Mouse (Mus musculus): ENCODE results near the gene Nhsl1. TPM values are rescaled to one million over a fixed set of nuclear protein-coding genes. Genes with fewer than 3 reads are reported as not detected.

The Nhsl1 gene
- polyA plus RNA-seq, 1 experiment from 2014 or later: 16.9 TPM

GRCm38 (mm10) chr10:18483658-18484057, 164.9 kb downstream of the Nhsl1 start:
- no peaks in the 10 kb centered on the region for H3K27me3 ChIP-seq (ENCODE audit: control insufficient read depth, insufficient read depth, low read length)
- WGBS: 81% methylated on average over 3 of the region's 3 CpGs
- H3K27ac ChIP-seq (replicated peaks; ENCODE audit: low read depth, low read length): no peak overlapping the region
- no peaks in the 10 kb centered on the region for H3K36me3 ChIP-seq (ENCODE audit: control insufficient read depth, insufficient read depth, low read length)
- no peak overlapping the region for H3K4me2 ChIP-seq (ENCODE audit: low read length)
- no peak for ATAC-seq (ENCODE audit: low FRiP score, low TSS enrichment)
- H3K4me1 ChIP-seq (ENCODE audit: control insufficient read depth, insufficient read depth, low read length): no peaks in the 10 kb centered on the region
- H3K9ac ChIP-seq (replicated peaks; ENCODE audit: low read length): no peak overlapping the region
- no peaks in the 10 kb centered on the region for H3K9me3 ChIP-seq (ENCODE audit: control insufficient read depth, low read length)
- no peak overlapping the region for H3K4me3 ChIP-seq (replicated peaks; ENCODE audit: low read depth, low read length)
- DNase-seq: no peak

GRCm38 (mm10) chr10:18484731-18485130, 165.9 kb downstream of the Nhsl1 start:
- no peak overlapping the region for H3K9ac ChIP-seq (replicated peaks; ENCODE audit: low read length)
- H3K9me3 ChIP-seq (ENCODE audit: control insufficient read depth, low read length): no peaks in the 10 kb centered on the region
- DNase-seq: no peak
- no peaks in the 10 kb centered on the region for H3K4me1 ChIP-seq (ENCODE audit: control insufficient read depth, insufficient read depth, low read length)
- H3K4me3 ChIP-seq (replicated peaks; ENCODE audit: low read depth, low read length): no peak overlapping the region
- no peak overlapping the region for H3K4me2 ChIP-seq (ENCODE audit: low read length)
- no peak for ATAC-seq (ENCODE audit: low FRiP score, low TSS enrichment)
- no peak overlapping the region for H3K27ac ChIP-seq (replicated peaks; ENCODE audit: low read depth, low read length)
- no peaks in the 10 kb centered on the region for H3K36me3 ChIP-seq (ENCODE audit: control insufficient read depth, insufficient read depth, low read length)
- no peaks in the 10 kb centered on the region for H3K27me3 ChIP-seq (ENCODE audit: control insufficient read depth, insufficient read depth, low read length)
- 95% methylated on average over 5 of the region's 5 CpGs for WGBS

GRCm38 (mm10) chr10:18488239-18488803, 169.5 kb downstream of the Nhsl1 start:
- 89% methylated on average over 7 of the region's 7 CpGs for WGBS
- no peak overlapping the region for H3K27ac ChIP-seq (replicated peaks; ENCODE audit: low read depth, low read length)
- no peaks in the 10 kb centered on the region for H3K4me1 ChIP-seq (ENCODE audit: control insufficient read depth, insufficient read depth, low read length)
- no peak for DNase-seq
- no peaks in the 10 kb centered on the region for H3K27me3 ChIP-seq (ENCODE audit: control insufficient read depth, insufficient read depth, low read length)
- H3K36me3 ChIP-seq (ENCODE audit: control insufficient read depth, insufficient read depth, low read length): no peaks in the 10 kb centered on the region
- H3K9ac ChIP-seq (replicated peaks; ENCODE audit: low read length): no peak overlapping the region
- H3K4me3 ChIP-seq (replicated peaks; ENCODE audit: low read depth, low read length): no peak overlapping the region
- H3K9me3 ChIP-seq (ENCODE audit: control insufficient read depth, low read length): no peaks in the 10 kb centered on the region
- no peak for ATAC-seq (ENCODE audit: low FRiP score, low TSS enrichment)
- H3K4me2 ChIP-seq (ENCODE audit: low read length): no peak overlapping the region

GRCm38 (mm10) chr10:18489936-18490335, 171.2 kb downstream of the Nhsl1 start:
- Histone ChIP-seq H3K27ac (replicated peaks; ENCODE audit: low read depth, low read length) (no peak overlapping the region), H3K36me3 (ENCODE audit: control insufficient read depth, insufficient read depth, low read length) (no peaks in the 10 kb centered on the region), H3K27me3 (ENCODE audit: control insufficient read depth, insufficient read depth, low read length) (no peaks in the 10 kb centered on the region), H3K4me2 (ENCODE audit: low read length) (no peak overlapping the region), H3K9ac (replicated peaks; ENCODE audit: low read length) (no peak overlapping the region), H3K4me1 (ENCODE audit: control insufficient read depth, insufficient read depth, low read length) (no peaks in the 10 kb centered on the region), H3K9me3 (ENCODE audit: control insufficient read depth, low read length) (no peaks in the 10 kb centered on the region), H3K4me3 (replicated peaks; ENCODE audit: low read depth, low read length) (no peak overlapping the region)
- WGBS: 93% methylated on average over 10 of the region's 10 CpGs
- ATAC-seq (ENCODE audit: low FRiP score, low TSS enrichment): no peak
- DNase-seq: no peak

GRCm38 (mm10) chr10:18491952-18492351, 173.2 kb downstream of the Nhsl1 start:
- Histone ChIP-seq H3K36me3 (ENCODE audit: control insufficient read depth, insufficient read depth, low read length) (no peaks in the 10 kb centered on the region), H3K4me1 (ENCODE audit: control insufficient read depth, insufficient read depth, low read length) (no peaks in the 10 kb centered on the region), H3K9me3 (ENCODE audit: control insufficient read depth, low read length) (no peaks in the 10 kb centered on the region), H3K27me3 (ENCODE audit: control insufficient read depth, insufficient read depth, low read length) (no peaks in the 10 kb centered on the region), H3K9ac (replicated peaks; ENCODE audit: low read length) (no peak overlapping the region), H3K27ac (replicated peaks; ENCODE audit: low read depth, low read length) (no peak overlapping the region), H3K4me3 (replicated peaks; ENCODE audit: low read depth, low read length) (no peak overlapping the region), H3K4me2 (ENCODE audit: low read length) (no peak overlapping the region)
- DNase-seq (no peak), ATAC-seq (ENCODE audit: low FRiP score, low TSS enrichment) (no peak)
- 87% methylated on average over 4 of the region's 4 CpGs for WGBS

GRCm38 (mm10) chr10:18493010-18493894, 174.5 kb downstream of the Nhsl1 start:
- DNase-seq: no peak
- Histone ChIP-seq H3K4me3 (replicated peaks; ENCODE audit: low read depth, low read length) (no peak overlapping the region), H3K9ac (replicated peaks; ENCODE audit: low read length) (no peak overlapping the region), H3K27me3 (ENCODE audit: control insufficient read depth, insufficient read depth, low read length) (no peaks in the 10 kb centered on the region), H3K36me3 (ENCODE audit: control insufficient read depth, insufficient read depth, low read length) (0 out of 2 replicates have a peak, but pooled peaks cover 4% of the 10 kb centered on the region), H3K4me2 (ENCODE audit: low read length) (no peak overlapping the region), H3K9me3 (ENCODE audit: control insufficient read depth, low read length) (no peaks in the 10 kb centered on the region), H3K4me1 (ENCODE audit: control insufficient read depth, insufficient read depth, low read length) (no peaks in the 10 kb centered on the region), H3K27ac (replicated peaks; ENCODE audit: low read depth, low read length) (no peak overlapping the region)
- ATAC-seq (ENCODE audit: low FRiP score, low TSS enrichment): no peak
- WGBS: 92% methylated on average over 11 of the region's 11 CpGs

GRCm38 (mm10) chr10:18494249-18494648, 175.5 kb downstream of the Nhsl1 start:
- Histone ChIP-seq H3K36me3 (ENCODE audit: control insufficient read depth, insufficient read depth, low read length) (peaks cover 12% of the 10 kb centered on the region; the same call in 1 of the 2 replicates), H3K4me2 (ENCODE audit: low read length) (no peak overlapping the region), H3K27ac (replicated peaks; ENCODE audit: low read depth, low read length) (no peak overlapping the region), H3K4me3 (replicated peaks; ENCODE audit: low read depth, low read length) (no peak overlapping the region), H3K9ac (replicated peaks; ENCODE audit: low read length) (no peak overlapping the region), H3K27me3 (ENCODE audit: control insufficient read depth, insufficient read depth, low read length) (no peaks in the 10 kb centered on the region), H3K4me1 (ENCODE audit: control insufficient read depth, insufficient read depth, low read length) (no peaks in the 10 kb centered on the region), H3K9me3 (ENCODE audit: control insufficient read depth, low read length) (no peaks in the 10 kb centered on the region)
- ATAC-seq (ENCODE audit: low FRiP score, low TSS enrichment): no peak
- 50% methylated on average over 7 of the region's 7 CpGs for WGBS
- DNase-seq: no peak

GRCm38 (mm10) chr10:18497066-18497465, 178.3 kb downstream of the Nhsl1 start:
- Histone ChIP-seq H3K36me3 (ENCODE audit: control insufficient read depth, insufficient read depth, low read length) (peaks cover 18% of the 10 kb centered on the region; the same call in 1 of the 2 replicates), H3K4me1 (ENCODE audit: control insufficient read depth, insufficient read depth, low read length) (no peaks in the 10 kb centered on the region), H3K9ac (replicated peaks; ENCODE audit: low read length) (no peak overlapping the region), H3K27me3 (ENCODE audit: control insufficient read depth, insufficient read depth, low read length) (no peaks in the 10 kb centered on the region), H3K4me3 (replicated peaks; ENCODE audit: low read depth, low read length) (no peak overlapping the region), H3K4me2 (ENCODE audit: low read length) (no peak overlapping the region), H3K9me3 (ENCODE audit: control insufficient read depth, low read length) (no peaks in the 10 kb centered on the region), H3K27ac (replicated peaks; ENCODE audit: low read depth, low read length) (no peak overlapping the region)
- WGBS: 67% methylated on average over 7 of the region's 7 CpGs
- ATAC-seq (ENCODE audit: low FRiP score, low TSS enrichment): no peak
- DNase-seq: no peak

- H3K27ac ChIP-seq (replicated peaks; ENCODE audit: low read depth, low read length): no peak overlapping the region
- no peak overlapping the region for H3K4me2 ChIP-seq (ENCODE audit: low read length)
- H3K36me3 ChIP-seq (ENCODE audit: control insufficient read depth, insufficient read depth, low read length): peaks cover 19% of the 10 kb centered on the region; the same call in 1 of the 2 replicates
- H3K27me3 ChIP-seq (ENCODE audit: control insufficient read depth, insufficient read depth, low read length): no peaks in the 10 kb centered on the region
- no peak overlapping the region for H3K4me3 ChIP-seq (replicated peaks; ENCODE audit: low read depth, low read length)
- no peaks in the 10 kb centered on the region for H3K4me1 ChIP-seq (ENCODE audit: control insufficient read depth, insufficient read depth, low read length)
- WGBS: 72% methylated on average over 3 of the region's 3 CpGs
- no peak overlapping the region for H3K9ac ChIP-seq (replicated peaks; ENCODE audit: low read length)
- DNase-seq (no peak), ATAC-seq (ENCODE audit: low FRiP score, low TSS enrichment) (no peak)
- no peaks in the 10 kb centered on the region for H3K9me3 ChIP-seq (ENCODE audit: control insufficient read depth, low read length)
Observed at GRCm38 (mm10) chr10:18501997-18502396, 183.2 kb downstream of the Nhsl1 start.

All from midbrain, embryonic 14.5 days (tissue).